Mouse (Mus musculus) midbrain, postnatal 0 days (tissue): Measurements from ENCODE around the gene Elmo2. TPM values are rescaled to one million over a fixed set of nuclear protein-coding genes. Genes with fewer than 3 reads are reported as not detected.

Experiments
- ATAC-seq: fragments of 200-750 bp; cut with Nextera tagmentation; 2 replicates; pipeline ENCODE4 v1.8.0; 2017; ENCODE audit warnings: moderate number of reproducible peaks, mild to moderate bottlenecking, moderate TSS enrichment, moderate library complexity; ENCODE audit not compliant: low FRiP score
- DNase-seq: peaks from one replicate; pipeline ENCODE4 v3.0.0-alpha.2; 2015; ENCODE audit warnings: low spot score
- H3K27ac ChIP-seq: fragments of 300-500 bp; sonication (generic); 2 replicates; pipeline ENCODE4 v1.5.1; 2014; ENCODE audit warnings: low read depth, mild to moderate bottlenecking, low read length, mixed read lengths
- H3K27me3 ChIP-seq: fragments of 300-500 bp; sonication (generic); 2 replicates; pipeline ENCODE4 v1.6.1; 2014; ENCODE audit warnings: low read length, control low read depth, mixed read lengths; ENCODE audit not compliant: insufficient read depth
- H3K36me3 ChIP-seq: fragments of 300-500 bp; sonication (generic); 2 replicates; pipeline ENCODE4 v1.6.1; 2014; ENCODE audit warnings: low read length, control low read depth, mixed read lengths; ENCODE audit not compliant: insufficient read depth
- H3K4me1 ChIP-seq: fragments of 300-500 bp; sonication (generic); 2 replicates; pipeline ENCODE4 v1.6.1; 2014; ENCODE audit warnings: mild to moderate bottlenecking, control low read depth, antibody characterized with exemption, low read length, mixed read lengths; ENCODE audit not compliant: insufficient read depth
- H3K4me2 ChIP-seq: fragments of 300-500 bp; sonication (generic); 2 replicates; pipeline ENCODE4 v1.6.1; 2014; ENCODE audit warnings: low read depth, mild to moderate bottlenecking, low read length, mixed read lengths; ENCODE audit not compliant: poor library complexity, severe bottlenecking
- H3K4me3 ChIP-seq: fragments of 300-500 bp; sonication (generic); 2 replicates; pipeline ENCODE4 v1.5.1; 2014; ENCODE audit warnings: low read depth, mild to moderate bottlenecking, low read length, moderate library complexity
- H3K9ac ChIP-seq: fragments of 300-500 bp; sonication (generic); replicated peaks from 2 replicates; pipeline ENCODE4 v1.6.1; 2014; ENCODE audit warnings: mild to moderate bottlenecking, low read length, moderate library complexity, mixed read lengths; ENCODE audit not compliant: poor library complexity, severe bottlenecking
- H3K9me3 ChIP-seq: fragments of 300-500 bp; sonication (generic); 2 replicates; pipeline ENCODE4 v1.6.1; 2016; ENCODE audit warnings: low read length, control low read depth
- CTCF ChIP-seq: IDR thresholded peaks from 2 replicates; pipeline ENCODE4 v1.5.1; 2016; ENCODE audit warnings: antibody characterized with exemption, mild to moderate bottlenecking
- WGBS: fragments of 180-500 bp; shearing (Covaris S2); extraction: QIAGEN DNeasy Blood & Tissue Kit; methylation state at CpG from one replicate; pipeline ENCODE4 v1.1.7; 2014; 5-methylcytosine and 5-hydroxymethylcytosine counted together
- polyA plus RNA-seq: library from polyadenylated mRNA; unstranded; fragments of >200 nt; fragmentation: Nextera tagmentation; extraction: Ambion mirVana; gene quantifications from 2 replicates; pipeline ENCODE4 v1.2.1, GENCODE M21; 2015
- total RNA-seq: library from RNA; depleted of rRNA; stranded (reverse); fragments of >200 nt; gene quantifications from 2 replicates; pipeline ENCODE4 v1.2.3, GENCODE M21; 2014

The Elmo2 gene
- total and polyA plus RNA-seq, 2 experiments from 2014 or later: 77.2 to 99.4 TPM

GRCm38 (mm10) chr2:165316837-165317473 is 9.3 kb downstream of the Elmo2 start:
- Histone ChIP-seq H3K9me3 (no peaks in the 10 kb centered on the region), H3K27ac (peak overlapping the region; percentile 91), H3K27me3 (no peaks in the 10 kb centered on the region), H3K4me2 (peak overlapping the region; percentile 32; the same call in 1 of the 2 replicates), H3K4me1 (peaks cover 30% of the 10 kb centered on the region), H3K4me3 (no peak overlapping the region), H3K36me3 (peaks cover 23% of the 10 kb centered on the region), H3K9ac (peak overlapping the region; percentile 33; the same call in 1 of the 2 replicates)
- 6% methylated on average over 9 of the region's 9 CpGs for WGBS
- ATAC-seq: peak; percentile 92
- peak; percentile 94 for DNase-seq
- TF ChIP-seq CTCF: no peak; the same call in 1 of the 2 replicates

GRCm38 (mm10) chr2:165316204-165316603 is 10.1 kb downstream of the Elmo2 start:
- no peaks in the 10 kb centered on the region for H3K9me3 ChIP-seq
- TF ChIP-seq CTCF: no peak
- 24% methylated on average over 9 of the region's 10 CpGs for WGBS
- H3K4me1 ChIP-seq: peaks cover 27% of the 10 kb centered on the region
- H3K27ac ChIP-seq: peak overlapping the region; percentile 91
- ATAC-seq (no peak), DNase-seq (no peak)
- no peak overlapping the region for H3K4me2 ChIP-seq
- H3K27me3 ChIP-seq: no peaks in the 10 kb centered on the region
- H3K36me3 ChIP-seq: peaks cover 23% of the 10 kb centered on the region
- no peak overlapping the region for H3K4me3 ChIP-seq
- H3K9ac ChIP-seq: 0 out of 2 replicates have a peak overlapping the region, but pooled peaks have one; percentile 8

DNA sequence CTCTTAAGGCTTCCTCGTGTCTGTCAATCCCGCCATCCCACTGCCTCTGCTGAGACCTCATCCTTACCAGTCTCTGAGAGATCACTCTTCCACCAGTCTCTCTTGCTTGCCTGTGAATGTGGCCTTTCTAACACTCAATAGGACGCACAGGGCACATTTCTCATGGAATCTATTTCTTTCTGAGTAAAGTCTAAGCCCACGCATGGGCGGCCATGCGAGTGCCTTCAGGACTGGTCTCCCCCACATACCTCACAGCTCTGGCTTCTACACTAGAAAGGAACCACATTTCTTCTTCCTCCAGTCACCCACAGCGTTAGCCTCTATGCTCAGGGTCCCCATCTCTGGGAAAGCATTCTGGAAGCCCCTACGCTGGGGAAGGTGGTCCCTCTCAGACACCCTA is 12.1 kb downstream of the Elmo2 start:
- H3K36me3 ChIP-seq: peaks cover 23% of the 10 kb centered on the region
- H3K4me2 ChIP-seq: no peak overlapping the region
- H3K27me3 ChIP-seq: no peaks in the 10 kb centered on the region
- peaks cover 33% of the 10 kb centered on the region for H3K4me1 ChIP-seq
- H3K9me3 ChIP-seq: no peaks in the 10 kb centered on the region
- no peak for TF ChIP-seq CTCF
- ATAC-seq (no peak), DNase-seq (no peak)
- H3K4me3 ChIP-seq: no peak overlapping the region
- WGBS: 83% methylated on average over 8 of the region's 8 CpGs
- H3K27ac ChIP-seq: no peak overlapping the region
- H3K9ac ChIP-seq: no peak overlapping the region

DNA sequence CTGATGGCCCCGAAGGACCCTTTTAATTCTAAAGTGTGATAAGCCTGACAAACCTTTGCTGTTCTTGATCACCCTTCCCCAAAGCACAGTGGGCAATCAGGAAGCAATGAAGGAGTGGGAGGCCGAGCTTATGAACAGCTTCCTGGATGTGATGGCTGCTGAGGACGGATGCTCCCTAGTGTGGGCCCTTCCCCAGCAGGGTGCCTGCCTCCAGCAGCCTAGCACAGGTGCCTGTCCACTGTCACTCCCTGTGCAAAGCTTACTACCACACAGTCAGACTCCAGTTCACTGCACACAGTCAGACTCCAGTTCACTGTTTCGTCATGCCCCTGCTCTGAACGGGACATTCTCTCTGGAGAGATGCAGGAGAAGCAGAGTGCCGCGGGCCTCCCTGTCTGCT is 13.9 kb downstream of the Elmo2 start:
- no peak for ATAC-seq
- H3K36me3 ChIP-seq: peaks cover 36% of the 10 kb centered on the region

DNA sequence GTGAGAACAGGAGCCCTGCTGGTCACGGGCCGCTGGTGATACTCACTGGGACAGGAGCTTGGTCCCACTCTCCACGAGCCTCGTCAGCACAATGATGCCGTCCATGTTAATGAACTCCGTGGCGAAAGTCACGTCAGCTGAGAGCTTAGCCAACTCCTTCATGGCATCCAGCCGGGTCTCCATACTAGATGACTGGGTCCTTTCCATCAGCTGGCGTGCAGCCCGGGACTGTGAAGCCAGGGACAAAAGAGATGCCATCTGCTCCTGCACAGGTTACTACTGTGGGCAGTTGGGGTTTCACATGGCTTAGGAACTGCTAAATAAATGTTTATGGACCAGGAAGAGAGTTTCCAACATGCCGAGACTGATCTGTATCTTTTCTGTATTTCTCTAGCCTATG is 14.7 kb downstream of the Elmo2 start:
- ATAC-seq (no peak), DNase-seq (peak; percentile 93)
- Histone ChIP-seq H3K4me2 (no peak overlapping the region), H3K27ac (0 out of 2 replicates have a peak overlapping the region, but pooled peaks have one; percentile 32), H3K9me3 (no peaks in the 10 kb centered on the region), H3K9ac (no peak overlapping the region), H3K4me1 (peaks cover 19% of the 10 kb centered on the region; the same call in 1 of the 2 replicates), H3K4me3 (no peak overlapping the region), H3K27me3 (no peaks in the 10 kb centered on the region), H3K36me3 (peaks cover 40% of the 10 kb centered on the region)
- TF ChIP-seq CTCF: no peak
- 35% methylated on average over 12 of the region's 12 CpGs for WGBS

More for the DNA sequence above, 13.9 kb downstream of the Elmo2 start:
- Histone ChIP-seq H3K4me1 (peaks cover 27% of the 10 kb centered on the region), H3K9ac (no peak overlapping the region), H3K4me3 (no peak overlapping the region), H3K4me2 (no peak overlapping the region), H3K9me3 (no peaks in the 10 kb centered on the region), H3K27ac (no peak overlapping the region), H3K27me3 (no peaks in the 10 kb centered on the region)
- 62% methylated on average over 7 of the region's 7 CpGs for WGBS
- DNase-seq: no peak
- TF ChIP-seq CTCF: no peak

DNA sequence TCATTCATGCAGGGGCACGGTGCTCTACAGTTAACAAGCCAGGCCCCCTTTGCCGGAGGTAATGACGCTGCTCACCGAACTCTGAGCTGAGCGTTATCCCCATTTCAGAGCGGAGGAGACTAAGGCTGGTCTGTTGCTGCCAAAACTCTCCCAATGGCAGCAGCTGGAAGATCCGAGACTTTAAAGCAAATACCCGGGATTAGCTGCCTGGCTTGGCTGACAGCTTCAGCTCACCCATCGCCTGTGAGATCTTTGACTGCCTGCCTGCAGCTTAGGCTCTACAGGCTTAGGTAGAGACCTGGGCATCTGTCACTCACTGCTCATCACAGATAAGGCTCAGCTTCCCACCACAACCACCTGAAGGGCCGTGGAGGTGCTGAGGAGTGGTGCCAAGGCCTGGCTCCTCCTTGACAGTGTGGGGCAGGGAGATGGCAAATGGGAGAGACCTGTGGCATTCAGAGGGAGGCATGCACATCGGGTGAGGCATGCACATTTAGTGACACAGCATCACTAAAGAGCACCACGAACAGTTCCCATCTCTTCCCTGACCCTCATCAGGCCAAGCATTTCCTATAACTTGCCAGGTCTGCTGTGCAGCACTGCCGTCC is 15.4 kb downstream of the Elmo2 start:
- peaks cover 43% of the 10 kb centered on the region for H3K36me3 ChIP-seq
- no peak overlapping the region for H3K4me3 ChIP-seq
- no peak for TF ChIP-seq CTCF
- H3K4me1 ChIP-seq: peaks cover 13% of the 10 kb centered on the region; the same call in 1 of the 2 replicates
- H3K9me3 ChIP-seq: no peaks in the 10 kb centered on the region
- H3K27me3 ChIP-seq: no peaks in the 10 kb centered on the region
- H3K4me2 ChIP-seq: no peak overlapping the region
- ATAC-seq (no peak), DNase-seq (no peak)
- peak overlapping the region; percentile 19; the same call in 1 of the 2 replicates for H3K9ac ChIP-seq
- H3K27ac ChIP-seq: peak overlapping the region; percentile 32; the same call in 1 of the 2 replicates
- WGBS: 29% methylated on average over 13 of the region's 13 CpGs
